11 mouse cellular contexts compared by ENCODE assay signal in genomic region chr12:99721318-99721717, GRCm38 (mm10).
DNase-seq lines count a peak whose midpoint lies in the region; ATAC-seq and TF ChIP-seq lines count a peak whose summit lies in the region.
"Had no signal": no experiment of that assay in that cellular context is flagged by ENCODE, and none has a peak within 500 bp of the region (broad histone marks: within the 10 kb centered on the region; RNA-seq: fewer than 3 reads in every experiment).

No protein-coding gene starts in this region.

- peak overlapping the region; percentile 15; the same call in 1 of the 2 replicates for H3K4me2 ChIP-seq in limb, embryonic 15.5 days
- H3K4me2 ChIP-seq: embryonic facial prominence, embryonic 12.5 days; lung, embryonic 14.5 days had no signal

- no peaks in the 10 kb centered on the region for H3K36me3 ChIP-seq in heart, adult 2 months (ENCODE audit: control insufficient read depth, insufficient read depth, low read length)
- no peaks in the 10 kb centered on the region for H3K36me3 ChIP-seq in limb, embryonic 15.5 days
- H3K36me3 ChIP-seq: embryonic facial prominence, embryonic 12.5 days had no signal

- no peak for ATAC-seq in limb, embryonic 15.5 days (ENCODE audit: insufficient number of reproducible peaks, low FRiP score, low TSS enrichment, low read depth)

- 66% methylated on average over 10 of the region's 10 CpGs for WGBS in heart, adult 2 months
- WGBS in limb, embryonic 15.5 days, result 41% methylated on average over 10 of the region's 10 CpGs

- TF ChIP-seq POLR2A in heart, adult 2 months (IDR thresholded peaks at IDR 0.05; ENCODE audit: insufficient read depth, low read depth, low read length), result peak; percentile 50; the same call in 1 of the 2 replicates

- no peaks in the 10 kb centered on the region for H3K27me3 ChIP-seq in heart, adult 2 months (ENCODE audit: control insufficient read depth, insufficient read depth, low read length)
- H3K27me3 ChIP-seq in limb, embryonic 15.5 days, result no peaks in the 10 kb centered on the region
- H3K27me3 ChIP-seq: embryonic facial prominence, embryonic 12.5 days had no signal

- no peaks in the 10 kb centered on the region for H3K79me2 ChIP-seq in heart, adult 2 months (replicated peaks; ENCODE audit: control insufficient read depth, insufficient read depth, low read length)

- H3K9me3 ChIP-seq in limb, embryonic 15.5 days, result no peaks in the 10 kb centered on the region
- H3K9me3 ChIP-seq: embryonic facial prominence, embryonic 12.5 days had no signal

- peak overlapping the region; percentile 81 for H3K27ac ChIP-seq in heart, adult 2 months
- no peak overlapping the region for H3K27ac ChIP-seq in limb, embryonic 15.5 days
- H3K27ac ChIP-seq: embryonic facial prominence, embryonic 12.5 days had no signal

- peaks cover 2% of the 10 kb centered on the region for H3K4me1 ChIP-seq in heart, adult 2 months (ENCODE audit: control insufficient read depth, insufficient read depth, low read length)
- H3K4me1 ChIP-seq in limb, embryonic 15.5 days, result peaks cover 8% of the 10 kb centered on the region

- DNase-seq in heart, adult 2 months, result peak in 1 of 2 experiments; percentile 19
- no peak for DNase-seq in heart, postnatal 4 days
- DNase-seq in right cerebral cortex, adult 18-20 months, result peak; percentile 76
- DNase-seq in right cerebral cortex, postnatal 4 days, result no peak
- no peak for DNase-seq in kidney, adult 8-10 months
- DNase-seq in adrenal gland, postnatal 36 days, result no peak
- DNase-seq: kidney, adult 2 months; lung, embryonic 14.5 days; thymus, postnatal 14 days had no signal

- no peak overlapping the region for H3K4me3 ChIP-seq in heart, adult 2 months
- no peak overlapping the region for H3K4me3 ChIP-seq in limb, embryonic 15.5 days
- H3K4me3 ChIP-seq: embryonic facial prominence, embryonic 12.5 days had no signal

- TF ChIP-seq CTCF in heart, adult 2 months (IDR thresholded peaks at IDR 0.05), result no peak

- peak overlapping the region; percentile 49 for H3K9ac ChIP-seq in heart, adult 2 months (ENCODE audit: low read depth, low read length)
- no peak overlapping the region for H3K9ac ChIP-seq in limb, embryonic 15.5 days
- H3K9ac ChIP-seq: embryonic facial prominence, embryonic 12.5 days; lung, embryonic 14.5 days had no signal

- TF ChIP-seq EP300 in heart, adult 2 months (IDR thresholded peaks at IDR 0.05; ENCODE audit: insufficient read depth, low read depth, low read length), result peak; percentile 66; the same call in 1 of the 2 replicates

- intact Hi-C loops in heart, adult 2 months (cut with DNase I), result no loop called here
